10 mouse cellular contexts compared by ENCODE assay signal in genomic region chr6:143153751-143154494, GRCm38 (mm10). TPM values are rescaled to one million over a fixed set of nuclear protein-coding genes. Genes with fewer than 3 reads are reported as not detected.
A peak's percentile ranks its signal among the peaks of the same experiment; 100 is the strongest.
DNase-seq lines count a peak whose midpoint lies in the region; ATAC-seq lines count a peak whose summit lies in the region.
"Had no signal": no experiment of that assay in that cellular context is flagged by ENCODE, and none has a peak within 500 bp of the region (broad histone marks: within the 10 kb centered on the region; RNA-seq: fewer than 3 reads in every experiment).

No protein-coding gene starts in this region.

- no peaks in the 10 kb centered on the region for H3K27me3 ChIP-seq in embryonic facial prominence, embryonic 13.5 days
- no peaks in the 10 kb centered on the region for H3K27me3 ChIP-seq in splenic B cell, adult 2 months (ENCODE audit: control insufficient read depth, insufficient read depth, low read length, poor library complexity, severe bottlenecking)
- H3K27me3 ChIP-seq in heart, embryonic 11.5 days (ENCODE audit: control insufficient read depth, insufficient read depth, low read length): no peaks in the 10 kb centered on the region
- H3K27me3 ChIP-seq: liver, embryonic 13.5 days had no signal

- 47% methylated on average over 10 of the region's 10 CpGs for WGBS in embryonic facial prominence, embryonic 13.5 days
- 75% methylated on average over 10 of the region's 10 CpGs for WGBS in heart, embryonic 11.5 days (ENCODE audit: insufficient replicate concordance)

- no peak overlapping the region for H3K9ac ChIP-seq in embryonic facial prominence, embryonic 13.5 days
- H3K9ac ChIP-seq in heart, embryonic 11.5 days (ENCODE audit: low read depth, low read length): no peak overlapping the region
- H3K9ac ChIP-seq: liver, embryonic 13.5 days had no signal

- no peak for ATAC-seq in embryonic facial prominence, embryonic 13.5 days (ENCODE audit: insufficient number of reproducible peaks, insufficient read depth, low FRiP score, low TSS enrichment, low read depth)
- no peak for ATAC-seq in heart, embryonic 11.5 days (replicated peaks; ENCODE audit: insufficient number of reproducible peaks, low FRiP score, low TSS enrichment)
- ATAC-seq: forebrain, embryonic 16.5 days had no signal

- H3K4me2 ChIP-seq in embryonic facial prominence, embryonic 13.5 days: no peak overlapping the region
- H3K4me2 ChIP-seq in heart, embryonic 11.5 days: no peak overlapping the region
- H3K4me2 ChIP-seq: liver, embryonic 13.5 days had no signal

- no peaks in the 10 kb centered on the region for H3K9me3 ChIP-seq in embryonic facial prominence, embryonic 13.5 days
- H3K9me3 ChIP-seq in heart, embryonic 11.5 days (replicated peaks; ENCODE audit: control insufficient read depth, low read length): no peaks in the 10 kb centered on the region
- H3K9me3 ChIP-seq: liver, embryonic 13.5 days had no signal

- peaks cover 43% of the 10 kb centered on the region for H3K4me1 ChIP-seq in embryonic facial prominence, embryonic 13.5 days
- H3K4me1 ChIP-seq in heart, embryonic 11.5 days (ENCODE audit: control insufficient read depth, insufficient read depth, low read length): no peaks in the 10 kb centered on the region

- H3K36me3 ChIP-seq in embryonic facial prominence, embryonic 13.5 days: no peaks in the 10 kb centered on the region
- no peaks in the 10 kb centered on the region for H3K36me3 ChIP-seq in splenic B cell, adult 2 months (ENCODE audit: control insufficient read depth, insufficient read depth, low read length, poor library complexity, severe bottlenecking)
- no peaks in the 10 kb centered on the region for H3K36me3 ChIP-seq in heart, embryonic 11.5 days (ENCODE audit: control insufficient read depth, insufficient read depth, low read length)
- H3K36me3 ChIP-seq: liver, embryonic 13.5 days had no signal

- H3K27ac ChIP-seq in embryonic facial prominence, embryonic 13.5 days: peak overlapping the region; percentile 41; the same call in 1 of the 2 replicates
- no peak overlapping the region for H3K27ac ChIP-seq in heart, embryonic 11.5 days (ENCODE audit: low read depth, low read length)

- peak; percentile 45 for DNase-seq in testis, postnatal 14 days (ENCODE audit: low spot score)
- no peak for DNase-seq in testis, postnatal 10 days (ENCODE audit: low spot score)
- DNase-seq in kidney, postnatal 14 days: peak; percentile 35
- peak; percentile 80 for DNase-seq in splenic B cell, adult 2 months (ENCODE audit: low read depth, low spot score)
- no peak for DNase-seq in c-Kit-positive CD71-positive TER-119-positive erythroid progenitor cells, embryonic 14.5 days (ENCODE audit: low spot score)
- no peak for DNase-seq in heart, adult 18-20 months
- DNase-seq: liver, embryonic 13.5 days had no signal

- no peak overlapping the region for H3K4me3 ChIP-seq in embryonic facial prominence, embryonic 13.5 days
- H3K4me3 ChIP-seq in heart, embryonic 11.5 days (ENCODE audit: low read depth, low read length): no peak overlapping the region
- H3K4me3 ChIP-seq: liver, embryonic 13.5 days had no signal

RNA-seq across cellular contexts. Expression of gene Etnk1, which starts 13.1 kb away (rescaled TPM):
- polyA plus RNA-seq in embryonic facial prominence, embryonic 13.5 days (2015; fragmentation: Nextera tagmentation; extraction: Ambion mirVana): 22.5 and 26.6 TPM in 2 replicates
- 10 to 100 TPM; 29.8 to 30.8 TPM for total RNA-seq in heart, adult 18-20 months (2021)
- polyA plus RNA-seq in heart, embryonic 11.5 days (2014; fragmentation: Nextera tagmentation; extraction: Ambion mirVana): 18.0 and 19.8 TPM in 2 replicates

RNA-seq across cellular contexts. Expression of gene C2cd5, which starts 54.0 kb away (rescaled TPM):
- 35.7 and 38.2 TPM in 2 replicates for polyA plus RNA-seq in embryonic facial prominence, embryonic 13.5 days (2015; fragmentation: Nextera tagmentation; extraction: Ambion mirVana)
- total RNA-seq in heart, adult 18-20 months (2021): 10 to 100 TPM; 11.0 to 14.5 TPM
- 23.3 and 24.8 TPM in 2 replicates for polyA plus RNA-seq in heart, embryonic 11.5 days (2014; fragmentation: Nextera tagmentation; extraction: Ambion mirVana)

Comparison
In these comparisons a context has a peak if more than half of its experiments do, and no peak if none do; other contexts are left out.
1. DNase-seq: peak in testis, postnatal 14 days (single experiment), kidney, postnatal 14 days (single experiment) and splenic B cell, adult 2 months (single experiment); none in testis, postnatal 10 days (single experiment), c-Kit-positive CD71-positive TER-119-positive erythroid progenitor cells, embryonic 14.5 days (single experiment) and heart, adult 18-20 months (0 of 2).